Mouse (Mus musculus): Measurements from ENCODE around the gene Kirrel3. TPM values are rescaled to one million over a fixed set of nuclear protein-coding genes. Genes with fewer than 3 reads are reported as not detected.

Gene Kirrel3
- polyA plus RNA-seq, 1 experiment from 2014 or later = 50.1 TPM

DNA sequence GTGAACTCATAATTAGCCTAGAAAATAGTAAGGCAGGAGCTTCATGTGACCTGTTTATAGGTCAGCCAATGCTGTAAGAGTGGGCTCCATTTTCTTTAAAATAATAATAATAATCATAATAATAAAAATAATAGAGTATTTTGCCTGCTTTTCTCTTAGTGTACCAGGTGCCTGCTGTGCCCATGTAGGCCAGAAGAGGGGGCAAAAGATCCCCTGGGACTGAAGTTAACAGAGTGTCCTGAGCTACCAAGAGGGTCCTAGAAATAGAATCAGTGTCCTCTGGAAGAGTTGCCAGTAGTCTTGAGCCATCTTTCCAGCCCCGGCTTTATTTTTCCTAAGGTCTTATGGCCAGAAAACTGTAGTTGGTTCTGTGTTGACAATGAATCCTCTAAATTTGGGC lies 174.9 kb downstream of the Kirrel3 start:
- no peak for ATAC-seq (ENCODE audit: low FRiP score, low read depth)

DNA sequence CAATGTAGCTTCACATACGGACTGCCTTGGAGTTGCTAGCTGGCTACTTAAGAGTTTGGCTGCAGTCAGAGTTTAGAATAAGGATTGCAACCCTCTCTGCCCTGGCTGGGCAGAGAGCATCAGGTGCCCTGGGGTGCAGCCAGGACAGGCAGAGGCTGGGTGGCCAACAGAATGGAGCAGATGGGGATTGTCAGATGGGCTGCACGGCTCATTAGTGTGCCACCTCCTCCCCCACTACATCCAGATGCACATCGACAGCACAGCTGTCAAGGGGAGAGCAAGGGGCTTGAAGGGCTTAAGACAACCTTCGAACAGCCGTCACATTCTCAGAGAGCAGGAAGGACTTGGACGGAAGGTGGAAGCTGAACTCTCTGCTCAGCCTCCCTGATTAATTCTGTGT lies 177.7 kb downstream of the Kirrel3 start:
- H3K4me1 ChIP-seq (replicated peaks) = peaks cover 22% of the 10 kb centered on the region
- no peaks in the 10 kb centered on the region for H3K36me3 ChIP-seq
- no peaks in the 10 kb centered on the region for H3K27me3 ChIP-seq
- H3K9ac ChIP-seq = no peak overlapping the region
- H3K4me3 ChIP-seq = no peak overlapping the region
- ATAC-seq (ENCODE audit: low FRiP score, low read depth) = peak; percentile 51
- WGBS = 36% methylated on average over 6 of the region's 6 CpGs
- H3K27ac ChIP-seq (replicated peaks) = no peak overlapping the region
- H3K9me3 ChIP-seq = no peaks in the 10 kb centered on the region
- no peak overlapping the region for H3K4me2 ChIP-seq

More for the DNA sequence above, 174.9 kb downstream of the Kirrel3 start:
- H3K4me2 ChIP-seq = no peak overlapping the region
- H3K36me3 ChIP-seq = no peaks in the 10 kb centered on the region
- H3K9me3 ChIP-seq = no peaks in the 10 kb centered on the region
- no peak overlapping the region for H3K4me3 ChIP-seq
- WGBS = 92% methylated on average over 1 of the region's 1 CpGs
- H3K4me1 ChIP-seq (replicated peaks) = peaks cover 11% of the 10 kb centered on the region; the same call in 1 of the 2 replicates
- no peak overlapping the region for H3K27ac ChIP-seq (replicated peaks)
- H3K27me3 ChIP-seq = no peaks in the 10 kb centered on the region
- no peak overlapping the region for H3K9ac ChIP-seq

DNA sequence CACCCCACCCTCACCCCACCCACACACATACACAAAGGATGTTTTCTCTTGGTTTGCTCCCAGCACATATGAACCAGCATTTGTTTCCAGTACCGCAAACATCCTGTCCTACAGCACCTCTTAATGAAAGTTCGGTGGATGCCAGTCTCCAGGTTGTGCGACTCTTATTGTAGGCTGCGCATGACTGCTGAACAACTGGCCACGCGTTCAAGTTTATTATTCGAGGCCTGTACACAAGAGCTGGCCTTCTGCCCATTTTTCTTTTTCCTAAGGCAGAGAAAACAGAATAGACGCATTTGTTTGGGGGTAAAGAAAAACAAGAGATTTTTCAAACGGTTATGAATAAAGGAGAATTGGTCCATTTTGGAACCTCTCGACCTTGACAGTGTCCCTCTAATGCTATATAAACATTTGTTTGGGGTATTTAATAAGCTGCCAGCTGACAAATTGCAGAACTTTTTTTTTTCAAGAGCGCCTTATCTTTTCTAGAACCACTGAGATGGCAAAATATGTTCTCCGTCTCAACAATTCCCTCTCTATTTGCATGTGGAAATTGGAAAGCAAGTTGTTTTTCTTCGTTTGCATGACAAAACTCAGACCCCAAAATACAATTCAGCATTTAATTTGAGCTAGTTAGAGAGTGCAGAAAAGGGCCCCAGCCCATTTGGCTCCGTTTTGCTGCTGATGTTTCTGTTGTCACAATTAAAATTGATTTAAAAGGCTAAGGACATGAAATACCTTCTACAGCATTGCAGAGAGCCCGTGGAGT lies 179.9 kb downstream of the Kirrel3 start:
- no peak overlapping the region for H3K4me3 ChIP-seq
- no peak overlapping the region for H3K9ac ChIP-seq
- no peak for ATAC-seq (ENCODE audit: low FRiP score, low read depth)
- no peaks in the 10 kb centered on the region for H3K36me3 ChIP-seq
- no peak overlapping the region for H3K4me2 ChIP-seq
- peaks cover 22% of the 10 kb centered on the region for H3K4me1 ChIP-seq (replicated peaks)
- no peak overlapping the region for H3K27ac ChIP-seq (replicated peaks)
- no peaks in the 10 kb centered on the region for H3K27me3 ChIP-seq
- WGBS = 54% methylated on average over 15 of the region's 15 CpGs
- no peaks in the 10 kb centered on the region for H3K9me3 ChIP-seq

DNA sequence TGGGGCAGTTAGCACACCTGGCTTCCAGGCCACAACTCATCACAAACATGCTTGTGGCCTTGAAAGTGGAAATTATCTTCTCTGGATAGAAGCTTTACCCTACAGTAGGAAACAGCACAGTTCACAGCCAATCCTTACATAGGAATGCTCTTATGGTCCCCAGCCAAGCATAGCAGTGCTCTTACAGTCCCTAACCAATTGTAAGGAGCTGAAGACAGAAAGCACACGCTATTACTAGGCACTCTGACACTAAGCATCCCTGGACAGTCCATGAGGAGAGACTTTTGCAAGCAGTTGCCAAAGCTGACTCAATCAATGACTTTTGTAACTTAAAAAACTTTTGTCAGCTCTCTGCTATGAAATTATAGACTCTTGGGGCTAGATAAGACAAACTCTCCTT lies 181.5 kb downstream of the Kirrel3 start:
- Histone ChIP-seq H3K9ac (no peak overlapping the region), H3K4me2 (no peak overlapping the region), H3K4me3 (no peak overlapping the region), H3K27ac (replicated peaks) (no peak overlapping the region), H3K36me3 (no peaks in the 10 kb centered on the region), H3K4me1 (replicated peaks) (peaks cover 28% of the 10 kb centered on the region), H3K27me3 (no peaks in the 10 kb centered on the region), H3K9me3 (no peaks in the 10 kb centered on the region)
- ATAC-seq (ENCODE audit: low FRiP score, low read depth) = no peak
- 81% methylated on average over 1 of the region's 1 CpGs for WGBS

DNA sequence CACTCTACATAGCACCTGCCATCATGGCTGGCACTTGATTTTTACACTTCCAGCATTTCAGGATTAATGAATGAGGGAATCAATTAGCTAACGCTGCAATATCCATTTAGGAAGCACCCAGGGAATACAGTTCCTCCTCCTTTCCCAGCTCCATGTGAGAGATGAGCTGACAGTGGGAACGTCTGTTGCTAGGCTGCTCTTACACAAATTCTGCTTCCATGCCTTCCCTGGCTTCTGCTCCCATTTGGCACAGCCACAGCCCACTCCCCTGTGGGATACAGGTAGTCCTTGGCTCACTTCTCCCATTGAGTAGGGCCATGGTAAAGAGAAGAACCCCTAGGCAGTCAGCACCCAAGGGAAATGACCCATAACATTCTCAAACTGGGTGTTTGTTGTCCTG lies 185.2 kb downstream of the Kirrel3 start:
- WGBS = 34% methylated on average over 2 of the region's 2 CpGs
- Histone ChIP-seq H3K27ac (replicated peaks) (no peak overlapping the region), H3K4me1 (replicated peaks) (peaks cover 14% of the 10 kb centered on the region), H3K9me3 (no peaks in the 10 kb centered on the region), H3K27me3 (no peaks in the 10 kb centered on the region), H3K36me3 (no peaks in the 10 kb centered on the region), H3K4me2 (no peak overlapping the region), H3K9ac (no peak overlapping the region), H3K4me3 (no peak overlapping the region)
- ATAC-seq (ENCODE audit: low FRiP score, low read depth) = no peak

DNA sequence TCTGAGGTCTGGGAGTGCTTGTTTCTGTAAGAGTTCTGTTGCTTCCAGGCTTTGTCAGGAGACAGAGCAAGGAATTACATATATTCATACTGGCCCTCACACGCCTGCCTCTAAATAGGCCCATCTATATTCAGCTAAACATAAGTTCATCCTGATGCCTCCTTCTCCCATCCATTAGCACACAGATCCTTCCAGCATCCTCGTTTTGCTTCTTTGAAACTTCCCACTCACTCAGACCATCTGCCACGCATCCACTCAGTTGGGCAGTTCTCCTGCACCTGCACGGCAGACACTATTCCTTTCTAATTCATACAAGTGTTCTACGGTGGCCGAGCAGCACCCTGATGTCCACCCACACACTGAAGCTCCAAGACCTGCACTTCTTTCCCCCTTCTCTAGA lies 201.1 kb downstream of the Kirrel3 start:
- Histone ChIP-seq H3K27ac (replicated peaks) (no peak overlapping the region), H3K4me3 (no peak overlapping the region), H3K4me2 (no peak overlapping the region), H3K4me1 (replicated peaks) (no peaks in the 10 kb centered on the region; the same call in 1 of the 2 replicates), H3K36me3 (no peaks in the 10 kb centered on the region), H3K9ac (no peak overlapping the region), H3K27me3 (no peaks in the 10 kb centered on the region), H3K9me3 (no peaks in the 10 kb centered on the region)
- 87% methylated on average over 6 of the region's 6 CpGs for WGBS
- no peak for ATAC-seq (ENCODE audit: low FRiP score, low read depth)

DNA sequence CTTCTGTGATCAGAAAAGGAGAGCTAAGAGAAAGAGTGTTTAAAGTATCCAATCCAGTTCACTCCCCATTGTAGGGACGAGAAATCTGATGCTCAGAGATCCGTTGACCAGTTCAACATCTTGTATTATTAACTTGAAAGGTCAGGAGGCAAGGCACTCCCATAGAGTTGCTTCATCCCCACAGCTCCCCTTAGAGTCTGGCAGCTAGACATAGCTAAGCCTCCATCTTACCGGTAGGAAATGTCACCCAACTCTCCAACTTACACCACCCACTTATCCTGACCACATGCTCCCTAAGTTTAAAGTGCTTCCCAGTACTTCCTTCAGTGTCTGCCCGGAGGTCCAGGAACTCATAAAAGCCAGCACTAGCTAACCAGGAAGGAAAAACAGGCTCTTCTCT lies 202.7 kb downstream of the Kirrel3 start:
- Histone ChIP-seq H3K27ac (replicated peaks) (no peak overlapping the region), H3K9ac (no peak overlapping the region), H3K4me3 (no peak overlapping the region), H3K36me3 (no peaks in the 10 kb centered on the region), H3K4me2 (no peak overlapping the region), H3K4me1 (replicated peaks) (no peaks in the 10 kb centered on the region; the same call in 1 of the 2 replicates), H3K9me3 (no peaks in the 10 kb centered on the region), H3K27me3 (no peaks in the 10 kb centered on the region)
- no peak for ATAC-seq (ENCODE audit: low FRiP score, low read depth)
- 53% methylated on average over 4 of the region's 4 CpGs for WGBS

DNA sequence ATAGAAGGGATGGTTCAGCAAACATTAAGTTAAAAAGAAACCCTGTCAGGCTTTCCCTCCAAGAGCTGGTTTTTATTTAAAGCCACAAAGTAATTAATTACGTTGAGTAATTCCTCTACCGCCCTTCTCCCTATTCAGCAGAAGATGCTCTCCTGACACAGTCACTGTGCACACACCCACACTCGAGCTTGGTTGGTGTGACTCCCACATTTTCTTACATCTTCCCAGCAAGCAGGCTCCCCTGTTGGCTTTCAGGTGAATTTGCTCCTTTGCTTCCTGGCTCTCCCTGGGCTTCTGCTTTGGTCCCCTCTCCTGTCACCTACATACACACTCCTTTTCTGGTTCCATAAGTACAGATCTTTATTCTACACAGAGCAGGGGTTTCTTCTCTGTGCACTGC lies 203.7 kb downstream of the Kirrel3 start:
- H3K4me1 ChIP-seq (replicated peaks) = no peaks in the 10 kb centered on the region; the same call in 1 of the 2 replicates
- no peak overlapping the region for H3K27ac ChIP-seq (replicated peaks)
- no peak overlapping the region for H3K4me2 ChIP-seq
- 68% methylated on average over 3 of the region's 3 CpGs for WGBS
- 0 out of 2 replicates have a peak, but pooled peaks have one; percentile 42 for ATAC-seq (ENCODE audit: low FRiP score, low read depth)
- H3K36me3 ChIP-seq = no peaks in the 10 kb centered on the region
- no peaks in the 10 kb centered on the region for H3K9me3 ChIP-seq
- H3K9ac ChIP-seq = no peak overlapping the region
- H3K4me3 ChIP-seq = no peak overlapping the region
- H3K27me3 ChIP-seq = no peaks in the 10 kb centered on the region

DNA sequence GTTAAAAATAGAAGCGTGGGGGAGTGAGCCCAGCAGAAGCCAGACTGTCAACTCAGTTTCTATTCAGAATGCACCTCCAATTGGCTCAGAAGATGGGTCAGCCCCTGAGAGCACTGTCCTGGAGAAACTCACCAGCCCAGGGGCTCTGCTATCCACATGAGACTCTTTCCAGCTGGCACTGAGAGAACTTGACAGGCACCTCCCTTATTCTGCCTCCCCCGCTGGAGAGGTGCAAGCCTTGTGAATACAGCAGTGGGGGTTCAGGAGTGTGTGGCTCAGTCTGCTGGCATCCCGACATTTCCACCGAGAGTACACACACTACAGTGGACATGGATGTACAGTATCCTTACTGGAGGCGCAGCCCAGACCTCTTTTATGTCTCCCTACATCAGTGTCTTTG lies 210.0 kb downstream of the Kirrel3 start:
- WGBS = 76% methylated on average over 5 of the region's 5 CpGs
- H3K9ac ChIP-seq = no peak overlapping the region
- ATAC-seq (ENCODE audit: low FRiP score, low read depth) = no peak

DNA sequence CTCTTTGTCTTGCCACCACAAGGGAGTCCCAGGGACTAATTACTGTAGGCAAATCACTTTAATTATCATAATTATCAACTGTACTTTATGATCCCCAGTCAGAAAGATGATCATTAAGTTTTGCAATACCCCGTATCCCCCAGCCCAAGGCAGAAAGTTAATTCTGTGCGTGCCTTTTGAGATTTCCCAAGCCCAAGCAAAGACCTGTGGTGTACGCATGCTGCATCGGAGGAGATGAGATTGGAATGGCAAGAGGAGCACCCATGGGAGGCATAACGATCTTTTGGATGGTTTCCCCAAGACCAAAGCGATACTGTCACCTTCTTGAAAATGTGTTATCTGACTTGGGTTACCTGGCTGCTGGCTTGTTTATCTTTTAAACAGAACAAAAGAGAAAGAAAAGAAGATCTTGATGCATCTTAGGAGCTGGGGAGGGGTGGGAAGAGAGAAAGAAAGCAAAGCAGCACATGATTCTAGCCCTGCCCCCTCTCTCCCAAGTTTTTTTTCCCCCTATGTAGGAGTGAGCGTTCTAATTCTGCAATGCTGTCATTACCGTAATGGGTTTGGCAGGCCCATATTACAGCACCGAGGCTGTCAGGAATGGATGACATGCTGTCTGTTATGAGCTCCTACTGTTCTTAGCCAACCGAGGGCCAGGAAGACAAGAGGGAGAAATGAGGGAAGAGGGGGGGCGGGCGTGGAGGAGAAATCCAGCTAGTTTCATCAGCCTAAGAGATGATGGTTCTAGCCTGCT lies 218.0 kb downstream of the Kirrel3 start:
- Histone ChIP-seq H3K4me2 (no peak overlapping the region), H3K27me3 (no peaks in the 10 kb centered on the region), H3K27ac (replicated peaks) (peak overlapping the region; percentile 17; the same call in 1 of the 2 replicates), H3K4me3 (no peak overlapping the region), H3K9ac (no peak overlapping the region), H3K36me3 (no peaks in the 10 kb centered on the region), H3K4me1 (replicated peaks) (peaks cover 28% of the 10 kb centered on the region), H3K9me3 (no peaks in the 10 kb centered on the region)
- ATAC-seq (ENCODE audit: low FRiP score, low read depth) = peak; percentile 54
- 58% methylated on average over 12 of the region's 12 CpGs for WGBS

More for the DNA sequence above, 210.0 kb downstream of the Kirrel3 start:
- Histone ChIP-seq H3K4me1 (replicated peaks) (0 out of 2 replicates have a peak, but pooled peaks cover 3% of the 10 kb centered on the region), H3K9me3 (no peaks in the 10 kb centered on the region), H3K4me3 (no peak overlapping the region), H3K36me3 (no peaks in the 10 kb centered on the region), H3K27me3 (no peaks in the 10 kb centered on the region), H3K27ac (replicated peaks) (no peak overlapping the region), H3K4me2 (no peak overlapping the region)

DNA sequence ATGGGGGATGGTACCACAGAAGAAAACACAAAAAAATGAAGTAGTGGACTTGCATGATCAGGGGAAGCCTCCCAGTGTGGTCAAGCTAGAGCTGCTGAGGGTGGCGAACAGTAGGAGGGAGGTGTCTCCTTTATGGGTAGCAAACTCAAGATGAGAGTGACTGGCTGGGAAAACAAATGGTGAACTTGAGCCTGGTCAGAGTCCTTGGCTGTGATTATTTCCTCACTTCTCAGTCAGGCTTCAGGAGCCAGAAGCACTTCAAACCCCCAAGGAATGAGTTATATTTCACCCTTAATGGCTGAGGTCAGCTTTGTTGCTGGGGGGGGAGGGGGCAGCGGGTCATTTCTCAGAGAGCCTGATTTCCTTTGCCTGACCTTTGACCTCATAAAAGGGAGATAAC lies 218.7 kb downstream of the Kirrel3 start:
- Histone ChIP-seq H3K9ac (no peak overlapping the region), H3K9me3 (no peaks in the 10 kb centered on the region), H3K27ac (replicated peaks) (peak overlapping the region; percentile 17; the same call in 1 of the 2 replicates), H3K4me2 (no peak overlapping the region), H3K36me3 (no peaks in the 10 kb centered on the region), H3K4me1 (replicated peaks) (peaks cover 28% of the 10 kb centered on the region), H3K27me3 (no peaks in the 10 kb centered on the region), H3K4me3 (no peak overlapping the region)
- WGBS = 63% methylated on average over 2 of the region's 2 CpGs
- peak; percentile 40 for ATAC-seq (ENCODE audit: low FRiP score, low read depth)

DNA sequence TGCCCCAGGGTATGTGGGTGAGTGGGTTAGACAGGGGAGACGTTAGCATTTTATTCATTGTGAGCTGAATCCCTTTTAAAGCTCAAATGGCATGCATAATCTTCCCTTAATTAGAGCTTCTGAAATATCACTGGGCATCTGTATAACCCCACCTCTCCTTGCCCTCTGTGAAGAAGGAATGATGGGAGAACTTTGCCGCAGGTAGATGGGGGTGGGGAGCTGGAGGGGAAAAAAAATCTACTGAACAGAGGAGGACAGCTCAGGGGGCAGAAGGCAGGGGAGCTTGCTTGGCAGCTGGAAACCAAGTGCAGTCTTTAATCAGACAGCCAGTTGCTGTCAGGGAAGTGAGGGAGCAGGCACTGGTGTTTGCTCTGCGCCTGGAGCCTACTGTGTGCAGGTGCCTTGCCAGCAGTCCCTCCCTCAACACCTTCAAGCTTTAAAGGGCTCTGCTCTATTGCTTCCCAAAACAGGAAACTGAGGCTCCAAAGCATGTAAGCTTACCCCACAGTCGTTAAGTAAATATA lies 220.7 kb downstream of the Kirrel3 start:
- no peak overlapping the region for H3K27ac ChIP-seq (replicated peaks)
- peaks cover 28% of the 10 kb centered on the region for H3K4me1 ChIP-seq (replicated peaks)
- H3K27me3 ChIP-seq = no peaks in the 10 kb centered on the region
- ATAC-seq (ENCODE audit: low FRiP score, low read depth) = 0 out of 2 replicates have a peak, but pooled peaks have one; percentile 28
- WGBS = 42% methylated on average over 4 of the region's 4 CpGs
- no peak overlapping the region for H3K9ac ChIP-seq
- no peaks in the 10 kb centered on the region for H3K36me3 ChIP-seq
- H3K9me3 ChIP-seq = no peaks in the 10 kb centered on the region
- no peak overlapping the region for H3K4me2 ChIP-seq
- H3K4me3 ChIP-seq = no peak overlapping the region
